Mouse (Mus musculus) heart, postnatal 4 days (tissue): Measurements from ENCODE around the gene Crybg1. TPM values are rescaled to one million over a fixed set of nuclear protein-coding genes. Genes with fewer than 3 reads are reported as not detected.
"Not testable (repeated sequence)": the region's sequence is repeated elsewhere in the genome, so short reads cannot be mapped to it uniquely, and the experiment has no call there.

Experiments
- DNase-seq: peaks from one replicate; pipeline ENCODE4 v3.0.0; 2021
- total RNA-seq, 2 experiments: library from RNA; stranded (reverse); gene quantifications; 2 replicates each; pipeline ENCODE4 v1.2.3; 2021

The Crybg1 gene
- total RNA-seq, 2 experiments from 2014 or later: 0.95 to 1.0 TPM

- DNase-seq: no peak
Observed at GRCm38 (mm10) chr10:43964943-43965342, 183.7 kb downstream of the Crybg1 start.

- DNase-seq: peak; percentile 69
Observed at GRCm38 (mm10) chr10:43953942-43954341, 194.7 kb downstream of the Crybg1 start.

DNA sequence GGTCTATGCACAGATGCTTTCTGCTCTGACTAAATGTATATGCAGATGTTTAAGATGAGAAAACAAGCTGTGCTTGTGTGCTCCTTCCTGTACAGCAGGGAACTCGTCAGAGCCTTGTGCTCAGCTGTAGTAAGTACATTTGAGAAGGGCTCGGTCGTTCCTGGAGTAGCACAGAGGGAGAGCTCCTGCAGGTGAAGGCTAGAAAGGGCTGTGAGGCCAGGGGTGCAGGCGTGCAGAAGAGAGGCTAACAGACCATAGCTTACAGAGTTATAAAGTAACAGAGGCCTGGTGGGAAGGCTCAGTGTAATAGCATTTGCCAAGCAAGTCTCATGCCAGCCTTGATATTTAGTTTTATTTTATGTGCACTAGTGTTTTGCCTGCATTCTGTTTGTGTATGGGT, 203.2 kb downstream of the Crybg1 start:
- no peak for DNase-seq

- no peak for DNase-seq
Observed at GRCm38 (mm10) chr10:43943736-43944135, 204.9 kb downstream of the Crybg1 start.

- no peak for DNase-seq
Observed at GRCm38 (mm10) chr10:43939136-43939662, 209.5 kb downstream of the Crybg1 start.

DNA sequence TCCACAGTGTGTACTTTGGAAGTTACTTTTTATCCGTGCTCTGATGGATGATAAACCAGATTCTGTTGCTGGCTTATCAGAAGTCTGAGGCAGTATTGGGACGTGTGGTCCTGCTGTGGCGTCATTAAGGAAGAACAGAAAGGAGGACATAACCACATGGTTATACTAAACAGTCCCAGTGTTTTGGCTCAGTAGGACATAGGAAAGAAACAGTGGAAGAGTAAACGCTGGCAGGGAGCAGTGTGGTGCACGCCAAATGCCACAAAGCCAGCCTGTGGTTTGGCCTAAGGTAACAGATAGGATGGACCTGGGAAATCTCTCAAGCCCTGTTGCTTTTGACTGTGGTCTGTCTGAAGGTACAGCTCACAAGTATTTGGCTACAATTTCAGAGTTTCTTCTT, 220.1 kb downstream of the Crybg1 start:
- DNase-seq: no peak

DNA sequence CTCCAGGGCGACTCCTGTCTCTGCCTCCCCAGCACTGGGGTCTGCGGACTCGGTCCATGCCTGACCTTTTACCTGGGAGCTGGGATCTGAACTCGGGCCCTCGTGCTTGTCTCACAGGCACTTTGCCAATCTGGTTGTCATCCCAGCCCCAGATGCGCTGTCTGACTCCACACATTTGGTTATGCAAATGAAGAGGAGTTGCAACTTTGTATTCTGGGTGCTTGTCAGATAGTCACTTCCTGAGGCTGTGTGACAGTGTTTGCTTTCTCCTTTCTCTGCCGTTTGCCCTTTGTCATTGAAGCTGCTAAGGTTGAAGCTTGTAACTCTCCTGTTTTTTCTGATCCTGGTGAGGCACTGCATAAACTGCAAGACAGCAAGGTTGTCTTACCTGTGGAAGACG, 220.9 kb downstream of the Crybg1 start:
- DNase-seq: no peak

- not testable (repeated sequence) for DNase-seq
Observed at GRCm38 (mm10) chr10:43925776-43926175, 222.9 kb downstream of the Crybg1 start.

DNA sequence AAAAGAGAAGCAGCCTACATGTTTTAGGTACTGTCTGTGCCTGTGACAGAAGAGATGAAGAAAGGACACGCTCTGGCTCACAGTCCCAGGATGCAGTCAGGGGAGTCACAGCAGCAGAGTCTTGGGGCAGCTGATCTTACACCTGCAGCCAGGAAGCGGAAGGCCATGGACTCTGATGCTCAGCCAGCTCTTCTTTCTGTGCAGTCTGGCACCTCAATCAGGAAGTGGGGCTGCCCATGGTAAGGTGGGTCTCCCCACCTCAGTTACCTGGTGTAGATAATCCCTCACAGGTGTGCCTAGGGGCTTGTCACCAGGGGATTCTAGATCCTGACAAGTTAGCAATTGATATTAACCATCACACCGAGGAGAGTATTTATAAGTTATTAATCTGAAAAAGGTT, 225.6 kb downstream of the Crybg1 start:
- no peak for DNase-seq

DNA sequence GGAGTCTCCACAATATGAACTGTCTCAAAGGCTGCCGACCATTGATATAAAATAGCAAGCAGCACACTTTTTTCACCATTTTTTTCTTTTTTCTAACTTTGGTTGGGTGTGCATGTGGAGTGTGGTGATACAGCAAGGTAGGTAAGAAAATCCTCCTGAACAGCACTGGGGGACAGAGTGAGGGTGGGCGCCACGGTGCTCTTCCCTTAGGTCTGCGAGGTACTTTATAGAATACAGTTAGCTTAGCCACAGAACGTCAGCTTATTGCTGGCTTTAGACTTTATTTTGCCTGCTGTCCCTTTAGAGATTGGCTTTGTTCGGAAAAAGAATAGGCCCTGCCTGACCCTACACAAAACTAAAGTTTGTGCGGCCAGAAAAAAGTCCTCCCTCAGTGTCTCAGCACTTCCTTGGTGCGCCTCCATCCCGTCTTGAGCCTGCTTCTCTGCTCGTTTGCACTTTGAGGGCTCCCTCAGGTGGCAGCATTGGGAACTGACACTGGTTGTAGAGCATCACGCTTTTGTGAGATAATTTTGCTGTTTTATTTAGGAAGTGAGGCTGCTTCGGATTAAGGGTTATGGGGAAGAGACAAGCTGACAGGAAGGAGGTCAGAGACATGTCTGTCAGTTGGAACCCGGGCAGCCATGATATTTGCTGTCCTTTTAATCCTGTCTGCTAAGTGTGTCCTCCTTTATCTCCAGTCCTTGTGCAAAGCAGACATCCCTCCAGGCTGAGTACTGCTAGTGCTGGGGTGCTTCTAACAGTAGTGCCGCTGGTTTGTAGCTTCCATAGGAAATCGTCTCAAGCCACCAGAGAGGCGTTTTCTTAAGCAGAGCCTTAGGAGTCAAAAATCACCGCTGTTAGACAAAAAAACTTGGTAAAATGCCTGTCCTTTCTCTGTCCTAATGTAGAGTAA, 229.7 kb downstream of the Crybg1 start:
- peak; percentile 88 for DNase-seq

DNA sequence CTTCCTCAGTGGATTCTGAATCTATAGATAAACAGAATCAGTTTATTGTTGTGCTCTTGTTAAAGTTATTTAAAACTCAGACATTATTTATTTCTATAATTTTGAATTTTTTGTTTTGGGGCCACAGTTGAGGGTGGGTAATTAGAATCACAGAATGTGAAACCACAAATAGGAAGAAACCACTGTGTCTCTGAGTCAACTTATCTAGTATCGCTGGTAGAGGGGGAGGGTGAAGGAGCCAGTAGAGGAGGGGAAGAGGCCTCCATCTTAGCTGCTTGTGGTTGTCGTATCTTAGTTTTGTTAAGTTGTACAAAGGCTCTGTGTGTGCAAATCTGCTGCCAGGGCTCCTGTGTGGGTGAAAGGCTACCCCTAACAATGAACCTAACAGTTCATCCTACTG, 231.9 kb downstream of the Crybg1 start:
- DNase-seq: no peak

GRCm38 (mm10) chr10:43916181-43916580, 232.5 kb downstream of the Crybg1 start:
- DNase-seq: no peak

- DNase-seq: no peak
Observed at GRCm38 (mm10) chr10:43912236-43912635, 236.4 kb downstream of the Crybg1 start.

- DNase-seq: no peak
Observed at GRCm38 (mm10) chr10:43910873-43911142, 237.8 kb downstream of the Crybg1 start.

DNA sequence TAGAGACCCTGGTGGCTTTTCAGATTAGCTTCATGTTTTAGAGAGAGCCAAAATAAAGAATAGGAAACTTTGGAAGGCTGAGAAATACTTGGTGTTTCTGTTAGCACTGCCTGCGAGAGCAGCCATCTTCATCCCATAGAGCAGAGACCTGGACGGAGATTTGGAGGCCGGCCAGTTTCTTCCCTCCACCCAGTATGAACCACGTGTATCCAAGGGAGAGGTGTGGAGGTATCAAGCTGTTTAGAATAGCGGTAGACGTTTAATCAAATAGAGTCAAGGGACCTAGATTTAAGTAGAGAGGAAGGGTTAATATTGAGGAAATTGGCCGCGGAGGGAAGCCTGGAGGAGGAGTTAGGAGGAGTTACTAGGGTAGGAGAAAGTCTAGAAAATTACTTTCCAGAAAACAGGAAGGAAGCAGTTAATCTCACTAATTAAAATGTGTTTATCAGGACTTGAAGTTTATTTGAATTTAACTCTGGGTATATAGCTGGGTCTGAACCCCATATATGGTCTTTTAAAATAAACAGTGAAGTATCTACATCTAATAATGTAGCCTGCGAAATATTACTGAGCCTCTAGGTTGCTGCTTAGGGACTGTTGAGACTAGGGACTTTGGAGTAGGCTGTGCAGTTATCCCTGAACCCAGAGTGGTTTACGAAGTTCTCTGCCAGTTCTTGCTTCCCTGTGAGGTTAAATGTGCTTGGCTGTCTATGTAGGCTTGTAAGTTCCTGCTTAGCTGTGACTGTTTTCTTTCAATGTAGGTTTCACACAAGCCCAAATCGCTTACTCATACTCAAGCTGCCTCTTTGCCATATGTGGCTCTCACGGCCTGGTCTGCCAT, 238.4 kb downstream of the Crybg1 start:
- no peak for DNase-seq

DNA sequence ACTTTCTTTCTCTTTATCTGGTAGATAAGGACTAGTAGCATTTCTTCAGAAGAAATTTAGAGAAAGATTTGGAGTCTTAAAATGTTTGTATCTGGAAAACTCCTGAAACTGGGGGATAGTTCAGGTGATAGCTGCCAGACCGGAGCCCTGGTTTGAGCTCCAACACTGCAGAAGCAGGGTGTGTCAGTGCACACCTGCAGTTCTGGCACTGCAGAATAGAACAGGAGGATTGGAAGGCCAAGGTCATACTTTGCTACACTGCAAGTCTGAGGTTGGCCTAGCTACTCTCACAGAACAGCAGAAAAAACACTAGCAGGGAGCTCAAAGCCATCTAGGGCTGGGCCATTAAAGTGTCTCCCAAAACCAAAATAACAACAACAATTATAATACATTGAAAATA, 244.1 kb downstream of the Crybg1 start:
- no peak for DNase-seq

GRCm38 (mm10) chr10:43901578-43902194, 247.0 kb downstream of the Crybg1 start, which contains the start of the genes Qrsl1 and Rtn4ip1:
TSS of gene Qrsl1 (minus strand) at chr10:43901745.
TSS of gene Rtn4ip1 (plus strand) at chr10:43901807.
- peak; percentile 95 for DNase-seq

- DNase-seq: no peak
Observed at GRCm38 (mm10) chr10:43900883-43901570, 247.6 kb downstream of the Crybg1 start.
